8 mouse cellular contexts compared by ENCODE assay signal in the genomic region with DNA sequence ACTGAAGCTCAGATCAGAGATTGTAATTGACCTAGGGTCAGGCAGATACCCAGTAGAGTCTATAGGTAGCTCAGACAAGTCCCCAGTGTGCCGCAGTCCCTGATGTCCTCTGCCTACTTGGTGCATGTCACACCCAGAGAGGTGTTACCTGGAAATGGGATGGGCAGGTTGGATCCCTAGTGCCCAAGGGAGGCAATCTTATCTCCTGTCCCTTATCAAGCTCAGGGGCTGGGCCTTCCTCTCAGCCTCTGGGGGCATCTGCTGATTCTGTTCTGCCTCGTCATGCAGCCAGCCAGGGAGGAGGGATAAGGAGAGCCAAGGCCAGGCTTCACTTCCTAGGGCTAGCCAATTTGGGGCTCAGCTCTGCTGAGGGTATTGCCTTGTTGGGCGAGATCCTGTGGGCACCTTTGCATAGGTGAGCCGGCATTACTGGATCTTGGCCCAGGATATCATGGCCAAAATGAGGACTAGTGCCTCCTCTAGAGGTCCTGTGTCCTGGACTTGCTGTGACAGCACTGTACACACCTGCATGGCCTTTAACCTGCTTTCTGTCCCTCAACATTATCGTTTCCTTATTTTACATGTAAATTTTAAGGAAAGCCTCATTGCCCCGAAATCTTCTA. TPM values are rescaled to one million over a fixed set of nuclear protein-coding genes. Genes with fewer than 3 reads are reported as not detected.
DNase-seq lines count a peak whose midpoint lies in the region; ATAC-seq and TF ChIP-seq lines count a peak whose summit lies in the region.

No protein-coding gene starts in this region.

- H3K27ac ChIP-seq in lung, postnatal 0 days (ENCODE audit: low read length) = no peak overlapping the region
- no peak overlapping the region for H3K27ac ChIP-seq in embryonic facial prominence, embryonic 15.5 days (replicated peaks)
- no peak overlapping the region for H3K27ac ChIP-seq in limb, embryonic 12.5 days

- TF ChIP-seq EP300 in lung, postnatal 0 days (IDR thresholded peaks at IDR 0.05) = no peak

- no peaks in the 10 kb centered on the region for H3K27me3 ChIP-seq in lung, postnatal 0 days (replicated peaks; ENCODE audit: insufficient read depth, low read length)
- no peaks in the 10 kb centered on the region for H3K27me3 ChIP-seq in embryonic facial prominence, embryonic 15.5 days
- H3K27me3 ChIP-seq in limb, embryonic 12.5 days = no peaks in the 10 kb centered on the region

- TF ChIP-seq CTCF in lung, postnatal 0 days (IDR thresholded peaks at IDR 0.05) = no peak
- no peak for TF ChIP-seq CTCF in lung, adult 2 months (IDR thresholded peaks at IDR 0.05; ENCODE audit: insufficient read depth, low read length)

- 74% methylated on average over 6 of the region's 6 CpGs for WGBS in lung, postnatal 0 days
- 78% methylated on average over 6 of the region's 6 CpGs for WGBS in lung, adult 2 months
- 77% methylated on average over 6 of the region's 6 CpGs for WGBS in embryonic facial prominence, embryonic 15.5 days
- 85% methylated on average over 6 of the region's 6 CpGs for WGBS in limb, embryonic 12.5 days

- H3K36me3 ChIP-seq in lung, postnatal 0 days (ENCODE audit: insufficient read depth, low read length) = 0 out of 2 replicates have a peak, but pooled peaks cover 3% of the 10 kb centered on the region
- H3K36me3 ChIP-seq in embryonic facial prominence, embryonic 15.5 days = peaks cover 24% of the 10 kb centered on the region
- peaks cover 30% of the 10 kb centered on the region for H3K36me3 ChIP-seq in limb, embryonic 12.5 days

- peaks cover 10% of the 10 kb centered on the region; the same call in 1 of the 2 replicates for H3K4me1 ChIP-seq in lung, postnatal 0 days (ENCODE audit: insufficient read depth, low read depth, low read length)
- peaks cover 23% of the 10 kb centered on the region for H3K4me1 ChIP-seq in lung, adult 2 months (ENCODE audit: control insufficient read depth, insufficient read depth, low read length)
- peaks cover 29% of the 10 kb centered on the region for H3K4me1 ChIP-seq in embryonic facial prominence, embryonic 15.5 days
- peaks cover 25% of the 10 kb centered on the region for H3K4me1 ChIP-seq in limb, embryonic 12.5 days (replicated peaks)

- TF ChIP-seq POLR2A in lung, adult 2 months (IDR thresholded peaks at IDR 0.05; ENCODE audit: borderline replicate concordance, extremely low read depth, low read depth, low read length) = no peak

- no peaks in the 10 kb centered on the region for H3K9me3 ChIP-seq in lung, postnatal 0 days (ENCODE audit: low read length)
- H3K9me3 ChIP-seq in embryonic facial prominence, embryonic 15.5 days (replicated peaks) = no peaks in the 10 kb centered on the region
- no peaks in the 10 kb centered on the region for H3K9me3 ChIP-seq in limb, embryonic 12.5 days

- peak overlapping the region; percentile 6; the same call in 1 of the 2 replicates for H3K4me2 ChIP-seq in lung, postnatal 0 days (replicated peaks; ENCODE audit: low read depth, low read length)
- peak overlapping the region; percentile 70 for H3K4me2 ChIP-seq in embryonic facial prominence, embryonic 15.5 days (replicated peaks)
- peak overlapping the region; percentile 74 for H3K4me2 ChIP-seq in limb, embryonic 12.5 days

- H3K4me3 ChIP-seq in lung, postnatal 0 days (ENCODE audit: low read depth, low read length) = peak overlapping the region; percentile 70; the same call in 1 of the 2 replicates
- H3K4me3 ChIP-seq in lung, adult 2 months (replicated peaks; ENCODE audit: extremely low read depth, low read depth, low read length) = no peak overlapping the region
- peak overlapping the region; percentile 70 for H3K4me3 ChIP-seq in embryonic facial prominence, embryonic 15.5 days (replicated peaks)
- peak overlapping the region; percentile 85 for H3K4me3 ChIP-seq in limb, embryonic 12.5 days (replicated peaks)

- no peak for DNase-seq in lung, postnatal 0 days (ENCODE audit: low spot score)
- DNase-seq in lung, adult 2 months = no peak
- peak; percentile 47 to 59 for DNase-seq in spleen, postnatal 36 days (ENCODE audit: low spot score in 2 of 2)
- DNase-seq in cerebellum, postnatal 25 days = no peak

- H3K9ac ChIP-seq in lung, postnatal 0 days (replicated peaks; ENCODE audit: low read depth) = no peak overlapping the region
- H3K9ac ChIP-seq in embryonic facial prominence, embryonic 15.5 days = peak overlapping the region; percentile 1; the same call in 1 of the 2 replicates
- H3K9ac ChIP-seq in limb, embryonic 12.5 days (replicated peaks) = peak overlapping the region; percentile 96

- no peak for ATAC-seq in lung, postnatal 0 days
- ATAC-seq in embryonic facial prominence, embryonic 15.5 days (ENCODE audit: insufficient number of reproducible peaks, low FRiP score, low TSS enrichment, low read depth) = no peak
- no peak for ATAC-seq in limb, embryonic 12.5 days (ENCODE audit: insufficient number of reproducible peaks, insufficient read depth, low FRiP score, low TSS enrichment, low read depth)
- ATAC-seq in cerebellum, adult (ENCODE audit: insufficient number of reproducible peaks, low FRiP score, low TSS enrichment) = no peak
- no peak for ATAC-seq in monocyte, adult 5-6 weeks (replicated peaks; ENCODE audit: insufficient number of reproducible peaks, low FRiP score, low TSS enrichment, poor library complexity, severe bottlenecking)

RNA-seq across cellular contexts. Expression of a gene that starts 1.7 kb away (rescaled TPM):
- 20.4 and 20.5 TPM in 2 replicates for polyA plus RNA-seq in lung, postnatal 0 days (2015; fragmentation: Nextera tagmentation; extraction: Ambion mirVana)
- polyA plus RNA-seq in lung, adult 2 months (2012; rRNA removed) = 45.2 and 55.5 TPM in 2 replicates
- 43.8 and 45.1 TPM in 2 replicates for polyA plus RNA-seq in embryonic facial prominence, embryonic 15.5 days (2015; fragmentation: Nextera tagmentation; extraction: Ambion mirVana)
- 66.6 and 69.1 TPM in 2 replicates for polyA plus RNA-seq in limb, embryonic 12.5 days (2016; fragmentation: Nextera tagmentation; extraction: Ambion mirVana)
- 179 to 219 TPM (median 207 TPM) in 3 replicates for total RNA-seq in monocyte, adult 5-6 weeks (2017)

RNA-seq across cellular contexts. Expression of a gene that starts 17.5 kb away (rescaled TPM):
- 0.17 and 0.45 TPM in 2 replicates for polyA plus RNA-seq in lung, postnatal 0 days (2015; fragmentation: Nextera tagmentation; extraction: Ambion mirVana)
- polyA plus RNA-seq in lung, adult 2 months (2012; rRNA removed) = 5.6 and 9.6 TPM in 2 replicates
- polyA plus RNA-seq in embryonic facial prominence, embryonic 15.5 days (2015; fragmentation: Nextera tagmentation; extraction: Ambion mirVana) = 1.5 TPM in 2 replicates
- 0.67 and 1.1 TPM in 2 replicates for polyA plus RNA-seq in limb, embryonic 12.5 days (2016; fragmentation: Nextera tagmentation; extraction: Ambion mirVana)
- 2.2 to 3.8 TPM in 2 of 3 replicates, not detected in the other for total RNA-seq in monocyte, adult 5-6 weeks (2017)

RNA-seq across cellular contexts. Expression of a gene that starts 20.0 kb away (rescaled TPM):
- polyA plus RNA-seq in lung, postnatal 0 days (2015; fragmentation: Nextera tagmentation; extraction: Ambion mirVana) = not detected in 2 replicates
- 0.19 and 0.36 TPM in 2 replicates for polyA plus RNA-seq in lung, adult 2 months (2012; rRNA removed)
- 0.16 TPM in 1 of 2 replicates, not detected in the other for polyA plus RNA-seq in embryonic facial prominence, embryonic 15.5 days (2015; fragmentation: Nextera tagmentation; extraction: Ambion mirVana)
- polyA plus RNA-seq in limb, embryonic 12.5 days (2016; fragmentation: Nextera tagmentation; extraction: Ambion mirVana) = 0.18 TPM in 1 of 2 replicates, not detected in the other
- 0.11 to 0.95 TPM in 2 of 3 replicates, not detected in the other for total RNA-seq in monocyte, adult 5-6 weeks (2017)

RNA-seq across cellular contexts. Expression of a gene that starts 31.6 kb away (rescaled TPM):
- not detected in 2 replicates for polyA plus RNA-seq in lung, postnatal 0 days (2015; fragmentation: Nextera tagmentation; extraction: Ambion mirVana)
- not detected in 2 replicates for polyA plus RNA-seq in lung, adult 2 months (2012; rRNA removed)
- not detected in 2 replicates for polyA plus RNA-seq in embryonic facial prominence, embryonic 15.5 days (2015; fragmentation: Nextera tagmentation; extraction: Ambion mirVana)
- polyA plus RNA-seq in limb, embryonic 12.5 days (2016; fragmentation: Nextera tagmentation; extraction: Ambion mirVana) = not detected in 2 replicates
- not detected in 3 replicates for total RNA-seq in monocyte, adult 5-6 weeks (2017)

RNA-seq across cellular contexts. Expression of a gene that starts 41.3 kb away (rescaled TPM):
- polyA plus RNA-seq in lung, postnatal 0 days (2015; fragmentation: Nextera tagmentation; extraction: Ambion mirVana) = 43.0 and 50.6 TPM in 2 replicates
- 20.6 and 21.6 TPM in 2 replicates for polyA plus RNA-seq in lung, adult 2 months (2012; rRNA removed)
- 190 and 193 TPM in 2 replicates for polyA plus RNA-seq in embryonic facial prominence, embryonic 15.5 days (2015; fragmentation: Nextera tagmentation; extraction: Ambion mirVana)
- polyA plus RNA-seq in limb, embryonic 12.5 days (2016; fragmentation: Nextera tagmentation; extraction: Ambion mirVana) = 361 and 375 TPM in 2 replicates
- total RNA-seq in monocyte, adult 5-6 weeks (2017) = 0.58 TPM in 1 of 3 replicates, not detected in the others

Comparison
In these comparisons a context has a peak if more than half of its experiments do, and no peak if none do; other contexts are left out.
1. DNase-seq: peak in spleen, postnatal 36 days (2 of 2); none in lung, postnatal 0 days (single experiment), lung, adult 2 months (single experiment) and cerebellum, postnatal 25 days (0 of 2).
2. H3K4me2 ChIP-seq: peak in every context shown above with its lines; median percentile 74 in limb, embryonic 12.5 days; 70 in embryonic facial prominence, embryonic 15.5 days; 6 in lung, postnatal 0 days.